Mouse (Mus musculus) small intestine, adult 2 months (tissue): ENCODE data around the gene B4galnt1.

ENCODE experiments used
- CTCF ChIP-seq: fragments of 200-500 bp; IDR thresholded peaks from 2 replicates; pipeline ENCODE4 v1.5.1; 2012; ENCODE audit warnings: low read depth, mild to moderate bottlenecking, control low read depth, inconsistent platforms, low read length, moderate library complexity, mixed read lengths; ENCODE audit not compliant: insufficient replicate concordance, insufficient read length; ENCODE audit errors: extremely low read depth
- POLR2A ChIP-seq: fragments of 200-500 bp; IDR thresholded peaks from 2 replicates; pipeline ENCODE4 v1.6.1; 2012; ENCODE audit warnings: low read depth, mild to moderate bottlenecking, control low read depth, inconsistent platforms, low read length, moderate library complexity

DNA sequence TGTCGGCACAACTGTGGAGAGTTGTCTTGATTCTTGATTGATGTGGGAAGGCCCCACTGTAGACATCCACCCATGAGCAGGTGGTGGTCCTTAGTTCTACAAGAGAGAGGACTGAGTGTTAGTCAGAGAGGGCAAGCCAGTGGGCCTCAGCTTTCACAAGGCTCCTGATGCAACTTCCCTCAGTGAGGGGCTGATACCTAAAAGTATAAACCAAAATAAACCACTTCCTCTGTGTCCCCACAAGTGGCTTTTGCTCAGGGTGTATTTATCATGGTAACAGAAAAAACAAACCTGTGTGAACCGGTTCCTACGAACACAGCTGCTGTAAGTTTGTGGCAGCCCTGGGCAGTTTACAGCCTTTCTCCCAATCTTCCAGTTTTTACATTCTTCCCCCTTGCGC lies 28.5 kb upstream of the B4galnt1 start:
- TF ChIP-seq CTCF (no peak), POLR2A (no peak)
